Mouse (Mus musculus) heart, adult 2 months (tissue): ENCODE results near the gene Kdm2a. TPM values are rescaled to one million over a fixed set of nuclear protein-coding genes. Genes with fewer than 3 reads are reported as not detected.

Experiments
- DNase-seq, 2 experiments: peaks; one replicate each; pipeline ENCODE4 v3.0.0; 2021
- H3K27ac ChIP-seq: fragments of 200-600 bp; 2 replicates; pipeline ENCODE4 v1.8.1; 2022
- H3K27me3 ChIP-seq: fragments of 200-500 bp; 2 replicates; pipeline ENCODE4 v1.6.1; 2012; ENCODE audit warnings: mild to moderate bottlenecking, low read length, inconsistent platforms, mixed read lengths; ENCODE audit not compliant: control insufficient read depth, insufficient read depth
- H3K36me3 ChIP-seq: fragments of 200-500 bp; 2 replicates; pipeline ENCODE4 v1.6.1; 2012; ENCODE audit warnings: low read length, inconsistent platforms; ENCODE audit not compliant: control insufficient read depth, insufficient read depth
- H3K4me1 ChIP-seq: fragments of 200-500 bp; 2 replicates; pipeline ENCODE4 v1.6.1; 2011; ENCODE audit warnings: low read length; ENCODE audit not compliant: control insufficient read depth, insufficient read depth
- H3K4me3 ChIP-seq: fragments of 200-600 bp; 2 replicates; pipeline ENCODE4 v1.8.1; 2022
- H3K79me2 ChIP-seq: fragments of 200-500 bp; replicated peaks from 2 replicates; pipeline ENCODE4 v1.6.1; 2012; ENCODE audit warnings: mild to moderate bottlenecking, inconsistent platforms, low read length, moderate library complexity, mixed read lengths; ENCODE audit not compliant: control insufficient read depth, insufficient read depth
- H3K9ac ChIP-seq: fragments of 200-500 bp; 2 replicates; pipeline ENCODE4 v1.6.1; 2012; ENCODE audit warnings: low read depth, mild to moderate bottlenecking, control low read depth, inconsistent platforms, low read length, mixed read lengths
- CTCF ChIP-seq: fragments of 200-600 bp; IDR thresholded peaks from 2 replicates; pipeline ENCODE4 v1.8.1; 2022; ENCODE audit warnings: antibody characterized with exemption, mild to moderate bottlenecking, moderate library complexity
- EP300 ChIP-seq: fragments of 200-500 bp; IDR thresholded peaks from 2 replicates; pipeline ENCODE4 v1.6.1; 2011; ENCODE audit warnings: low read depth, low read length, control low read depth; ENCODE audit not compliant: insufficient read depth
- POLR2A ChIP-seq: fragments of 200-500 bp; IDR thresholded peaks from 2 replicates; pipeline ENCODE4 v1.6.1; 2011; ENCODE audit warnings: mild to moderate bottlenecking, low read depth, low read length, control low read depth; ENCODE audit not compliant: insufficient read depth
- WGBS: fragments of 180-500 bp; shearing (Covaris S2); methylation state at CpG from one replicate; pipeline ENCODE4 v1.1.7; 2018; 5-methylcytosine and 5-hydroxymethylcytosine counted together
- intact Hi-C: fragments of 180-260 bp; cut with DNase I; formaldehyde crosslinking; loops from one replicate; pipeline ENCODE4 v1.15.1; 2025
- polyA plus RNA-seq: library from polyadenylated mRNA; depleted of rRNA; stranded (reverse); fragments of >200 nt; gene quantifications from 2 replicates; pipeline ENCODE4 v1.2.3, GENCODE M21; 2012
- total RNA-seq, 2 experiments: library from RNA; stranded (reverse); gene quantifications; 2 replicates each; pipeline ENCODE4 v1.2.3; 2021

Kdm2a gene
- total and polyA plus RNA-seq, 3 experiments = 36.4 to 49.7 (median 38.6) TPM

DNA sequence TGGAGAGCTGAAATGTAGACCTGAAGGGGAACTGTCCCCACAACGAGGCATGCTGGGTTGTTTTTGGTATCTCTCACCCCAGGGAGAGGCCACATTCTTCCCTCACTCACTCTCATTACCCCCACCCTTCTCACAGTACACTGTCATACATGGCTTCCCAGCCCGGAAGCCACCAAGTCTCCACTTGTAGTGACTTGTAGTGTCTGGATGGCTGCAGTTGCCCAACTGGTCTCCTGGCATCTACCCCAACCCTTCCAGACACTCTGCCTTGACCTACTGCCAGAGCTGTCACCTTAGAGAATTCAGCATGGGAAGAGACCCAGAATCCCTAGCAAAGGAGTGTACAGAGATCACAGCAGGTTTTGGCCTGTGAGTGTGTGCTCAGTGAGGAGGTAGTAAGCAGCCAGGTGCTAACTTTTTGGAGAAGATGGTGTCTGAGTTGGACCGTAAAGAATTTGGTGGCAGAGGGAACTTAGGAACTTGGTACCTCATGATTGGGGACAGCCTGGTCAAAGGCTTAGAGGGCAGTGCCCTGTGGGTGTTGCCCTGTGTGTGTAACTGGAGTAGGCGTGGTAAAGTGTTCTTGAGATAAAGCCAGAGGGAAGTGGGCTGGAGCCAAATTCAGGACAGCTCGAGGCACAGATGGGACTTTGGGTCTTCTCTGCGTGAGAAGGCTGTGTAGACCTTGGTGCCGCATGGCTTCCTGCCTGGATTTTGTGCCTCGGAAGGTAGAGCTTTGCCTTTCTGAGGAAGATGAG is 22.2 kb upstream of the Kdm2a start:
- Histone ChIP-seq H3K9ac (no peak overlapping the region), H3K79me2 (no peaks in the 10 kb centered on the region), H3K27ac (no peak overlapping the region), H3K4me1 (no peaks in the 10 kb centered on the region), H3K36me3 (no peaks in the 10 kb centered on the region), H3K4me3 (no peak overlapping the region), H3K27me3 (no peaks in the 10 kb centered on the region)
- DNase-seq = no peak
- intact Hi-C loops = no loop called here
- 58% methylated on average over 8 of the region's 8 CpGs for WGBS
- no peak for TF ChIP-seq POLR2A
- no peak for TF ChIP-seq CTCF
- no peak for TF ChIP-seq EP300

DNA sequence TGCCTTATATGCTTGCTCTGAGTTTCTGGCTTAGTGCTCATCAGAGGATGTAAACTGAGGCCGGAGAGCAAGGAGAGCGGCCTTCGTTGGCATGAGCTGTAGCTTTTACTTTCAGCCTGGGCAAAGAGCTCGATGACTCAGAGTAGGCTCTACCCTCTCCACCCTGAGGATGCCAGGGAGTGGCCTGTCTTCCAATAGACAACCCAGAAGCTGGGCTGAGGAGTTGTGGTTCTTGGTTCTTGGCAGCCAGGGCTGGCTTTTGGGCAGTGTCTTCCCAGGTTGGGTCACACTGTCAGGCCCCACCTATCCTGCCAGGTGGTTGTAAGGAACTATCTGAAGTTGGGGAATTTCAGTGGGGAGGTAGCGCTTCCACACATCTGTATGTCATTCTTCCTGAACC is 21.6 kb upstream of the Kdm2a start:
- 89% methylated on average over 5 of the region's 5 CpGs for WGBS
- Histone ChIP-seq H3K27ac (no peak overlapping the region), H3K36me3 (no peaks in the 10 kb centered on the region), H3K4me1 (no peaks in the 10 kb centered on the region), H3K27me3 (no peaks in the 10 kb centered on the region), H3K4me3 (no peak overlapping the region), H3K9ac (no peak overlapping the region), H3K79me2 (no peaks in the 10 kb centered on the region)
- intact Hi-C loops = no loop called here
- DNase-seq = no peak
- TF ChIP-seq POLR2A (no peak), CTCF (no peak), EP300 (no peak)

DNA sequence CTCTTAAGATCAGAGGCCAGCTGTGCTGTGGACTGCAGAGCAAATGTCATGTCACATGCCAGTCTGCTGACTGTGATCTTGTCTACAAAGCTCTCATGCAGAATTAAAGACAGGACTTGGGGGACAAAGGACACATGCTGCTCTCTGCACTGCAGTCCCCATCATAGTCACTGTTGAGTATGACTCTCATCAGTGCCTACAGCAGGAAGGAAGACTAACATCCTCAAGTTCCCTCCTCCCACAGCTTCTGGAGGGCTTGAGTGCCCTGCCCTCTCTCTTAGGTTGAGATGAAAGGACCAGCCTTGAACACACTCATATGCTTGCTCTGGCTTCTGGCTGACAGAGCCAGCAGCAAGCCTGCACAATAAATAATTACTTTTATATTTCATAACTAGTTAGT is 19.6 kb upstream of the Kdm2a start:
- no peaks in the 10 kb centered on the region for H3K36me3 ChIP-seq
- H3K4me1 ChIP-seq = no peaks in the 10 kb centered on the region
- intact Hi-C loops = loop anchor here (1.0 to 2.0 kb wide), 2 partner anchors 79 to 157 kb away; no protein-coding TSS in a partner anchor
- no peak for TF ChIP-seq POLR2A
- no peak for TF ChIP-seq CTCF
- no peak for TF ChIP-seq EP300
- H3K27me3 ChIP-seq = no peaks in the 10 kb centered on the region
- H3K4me3 ChIP-seq = no peak overlapping the region
- H3K79me2 ChIP-seq = no peaks in the 10 kb centered on the region
- H3K9ac ChIP-seq = no peak overlapping the region
- no peak overlapping the region for H3K27ac ChIP-seq
- DNase-seq = no peak

DNA sequence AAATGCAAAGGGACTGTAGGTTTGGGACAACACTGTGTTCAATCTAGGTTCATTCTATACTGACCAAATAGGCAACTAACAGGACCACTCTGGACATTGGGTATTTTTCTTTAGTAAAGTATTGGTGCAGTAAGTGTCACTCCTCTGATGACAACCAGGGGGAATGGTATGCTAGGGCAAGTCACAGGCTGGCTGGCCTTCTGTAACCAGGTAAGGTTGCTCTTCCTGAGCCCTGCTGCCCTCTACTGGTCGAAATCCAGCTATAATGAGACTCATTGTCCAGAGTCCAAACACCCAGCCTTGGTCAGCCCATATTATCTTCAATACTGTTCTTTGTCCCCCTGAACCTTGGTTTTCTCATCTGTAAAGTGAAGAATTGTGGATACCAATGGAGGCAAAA is 19.1 kb upstream of the Kdm2a start:
- no peaks in the 10 kb centered on the region for H3K79me2 ChIP-seq
- intact Hi-C loops = loop anchor here (1.0 to 2.0 kb wide), 2 partner anchors 79 to 156 kb away; no protein-coding TSS in a partner anchor
- no peak overlapping the region for H3K4me3 ChIP-seq
- H3K4me1 ChIP-seq = no peaks in the 10 kb centered on the region
- no peak overlapping the region for H3K27ac ChIP-seq
- TF ChIP-seq EP300 (peak; percentile 80), POLR2A (no peak), CTCF (peak; percentile 90)
- peak; percentile 59 to 62 for DNase-seq
- WGBS = 0% methylated on average over 1 of the region's 1 CpGs
- no peaks in the 10 kb centered on the region for H3K27me3 ChIP-seq
- no peaks in the 10 kb centered on the region for H3K36me3 ChIP-seq
- no peak overlapping the region for H3K9ac ChIP-seq

DNA sequence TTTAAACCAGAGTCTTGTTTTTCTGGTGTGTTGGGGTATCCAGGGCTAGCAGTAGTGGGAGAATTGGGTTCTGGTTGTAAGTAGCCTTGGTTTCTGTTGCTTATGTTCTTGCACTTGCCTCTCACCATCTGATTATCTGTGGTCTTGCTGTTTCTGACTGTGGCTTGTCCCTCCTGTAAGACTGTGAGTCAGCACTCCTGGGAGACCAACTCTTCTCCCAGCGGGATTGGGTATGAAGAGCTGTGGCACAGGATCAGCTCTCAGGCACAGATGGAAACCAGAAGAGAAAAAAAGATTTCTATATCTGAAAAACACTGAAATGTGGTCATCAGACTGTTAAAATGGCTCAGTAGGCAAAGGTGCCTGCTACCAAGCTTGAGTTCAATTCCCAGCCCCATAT is 16.5 kb upstream of the Kdm2a start:
- Histone ChIP-seq H3K4me1 (no peaks in the 10 kb centered on the region), H3K36me3 (no peaks in the 10 kb centered on the region), H3K27me3 (no peaks in the 10 kb centered on the region), H3K79me2 (no peaks in the 10 kb centered on the region), H3K27ac (no peak overlapping the region), H3K9ac (no peak overlapping the region), H3K4me3 (no peak overlapping the region)
- TF ChIP-seq POLR2A (no peak), EP300 (no peak), CTCF (no peak)
- 68% methylated on average over 1 of the region's 1 CpGs for WGBS
- DNase-seq = no peak
- intact Hi-C loops = no loop called here

DNA sequence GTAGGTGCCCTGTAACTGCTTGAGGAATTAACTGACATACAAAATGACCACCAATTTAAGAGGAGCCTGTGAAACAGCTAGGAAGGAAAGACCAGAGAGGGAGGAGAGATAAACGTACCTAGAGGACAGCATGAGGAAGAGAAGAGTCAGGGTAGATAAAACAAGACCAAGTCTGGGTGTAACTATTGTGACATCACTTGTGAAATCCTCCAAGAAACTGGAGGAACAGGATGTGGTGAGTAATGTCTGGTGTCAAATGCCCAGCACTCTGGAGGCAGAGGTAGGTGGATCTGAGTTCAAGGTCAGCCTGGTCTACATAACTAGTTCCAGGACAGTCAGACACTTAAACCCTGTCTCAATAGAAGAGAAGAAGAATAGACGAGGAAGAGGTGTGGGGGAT is 11.0 kb upstream of the Kdm2a start:
- H3K9ac ChIP-seq = no peak overlapping the region
- H3K4me3 ChIP-seq = no peak overlapping the region
- no peak for DNase-seq
- H3K4me1 ChIP-seq = no peaks in the 10 kb centered on the region
- no peaks in the 10 kb centered on the region for H3K27me3 ChIP-seq
- intact Hi-C loops = no loop called here
- H3K79me2 ChIP-seq = no peaks in the 10 kb centered on the region
- TF ChIP-seq POLR2A (no peak), EP300 (no peak), CTCF (no peak)
- no peaks in the 10 kb centered on the region for H3K36me3 ChIP-seq
- no peak overlapping the region for H3K27ac ChIP-seq
- WGBS = 46% methylated on average over 2 of the region's 2 CpGs
